Mouse (Mus musculus) T-helper 2 cell (primary cell): Measurements from ENCODE around the gene Gm20532.
"Not testable (repeated sequence)": the region's sequence is repeated elsewhere in the genome, so short reads cannot be mapped to it uniquely, and the experiment has no call there.

Source experiments
- in situ Hi-C: fragments of 300-600 bp; cut with MboI, MseI; formaldehyde crosslinking; loops from one replicate; pipeline ENCODE4 v1.15.1; 2025; ENCODE audit warnings: high pct_unique_total_duplicates

The Gm20532 gene

GRCm38 (mm10) chr2:26639838-26640830 is 53.7 kb downstream of the Gm20532 start:
- in situ Hi-C loops: no loop called here

- in situ Hi-C loops: no loop called here
These were observed 54.7 kb downstream of the Gm20532 start for GRCm38 (mm10) chr2:26641006-26641647.

- in situ Hi-C loops: no loop called here
These were observed 57.5 kb downstream of the Gm20532 start for GRCm38 (mm10) chr2:26643942-26644341.

DNA sequence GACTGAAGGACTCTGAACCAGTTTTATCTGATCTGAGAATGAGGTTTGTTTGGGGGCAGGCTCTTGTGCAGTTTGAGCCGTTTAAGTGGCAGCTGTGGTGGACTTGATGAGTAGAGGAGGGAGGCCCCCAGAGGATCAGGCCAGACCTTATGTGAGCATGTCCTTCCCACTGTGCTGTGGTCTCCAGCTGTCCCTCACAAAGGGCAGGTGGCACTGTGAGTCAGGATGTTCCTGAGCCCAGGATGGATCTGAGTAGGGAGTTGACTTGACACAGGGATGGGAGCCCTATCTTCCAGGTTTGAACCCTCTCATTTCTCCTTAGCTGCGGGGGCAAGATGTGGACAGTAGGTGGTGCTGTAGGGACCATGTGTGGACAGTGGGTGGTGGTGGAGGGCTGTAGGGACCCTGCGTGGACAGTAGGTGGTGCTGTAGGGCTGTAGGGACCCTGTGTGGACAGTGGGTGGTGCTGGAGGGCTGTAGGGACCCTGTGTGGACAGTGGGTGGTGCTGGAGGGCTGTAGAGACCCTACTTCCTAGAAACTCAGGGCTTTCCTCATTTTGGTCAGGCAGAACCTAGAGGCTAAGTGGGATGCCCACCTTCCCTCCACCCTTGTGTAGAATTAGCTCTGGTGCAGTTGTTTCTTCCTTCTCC is 60.3 kb downstream of the Gm20532 start:
- in situ Hi-C loops: loop anchor here (5.0 kb wide), 2 partner anchors 256 to 391 kb away; partner anchors contain the start of gene Surf6

DNA sequence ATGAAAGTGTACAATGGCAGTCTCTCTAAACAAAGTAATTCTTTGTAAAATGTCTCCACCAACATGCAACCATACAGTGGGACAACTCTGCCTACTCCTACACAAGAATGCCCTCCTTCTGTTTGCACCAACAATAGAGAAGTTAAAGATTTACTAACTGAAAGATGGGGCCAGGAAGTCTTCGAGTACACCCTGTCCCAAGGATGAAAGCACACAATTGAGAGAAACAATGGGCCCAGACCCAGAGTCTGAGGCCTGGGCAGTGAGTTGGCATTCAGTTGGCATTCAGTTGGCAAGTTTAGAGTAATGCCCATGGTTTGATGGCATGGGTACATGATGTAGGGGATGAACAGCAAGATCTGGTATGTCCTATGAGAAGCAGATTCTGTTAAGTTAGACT is 68.2 kb downstream of the Gm20532 start:
- in situ Hi-C loops: no loop called here

DNA sequence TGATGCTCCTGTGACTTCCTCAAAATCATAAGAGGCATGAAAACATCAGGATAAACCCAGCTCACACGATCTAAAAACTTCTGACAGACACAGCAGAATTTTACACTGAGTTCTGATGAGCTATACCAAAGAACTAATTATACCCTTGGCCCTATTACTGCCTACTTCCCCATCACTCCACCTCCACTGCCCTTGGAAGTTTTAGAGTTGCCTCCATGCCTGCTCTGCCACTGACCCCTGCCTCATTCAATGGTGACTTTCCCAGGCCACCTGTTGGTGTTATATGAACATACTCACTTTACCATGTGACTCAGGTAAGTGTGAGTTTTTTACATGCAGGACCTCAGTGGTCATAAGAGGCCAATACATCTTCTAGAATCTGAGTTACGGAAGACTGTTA is 71.0 kb downstream of the Gm20532 start:
- in situ Hi-C loops: no loop called here

- in situ Hi-C loops: no loop called here
These were observed 74.8 kb downstream of the Gm20532 start for GRCm38 (mm10) chr2:26661143-26661752.

DNA sequence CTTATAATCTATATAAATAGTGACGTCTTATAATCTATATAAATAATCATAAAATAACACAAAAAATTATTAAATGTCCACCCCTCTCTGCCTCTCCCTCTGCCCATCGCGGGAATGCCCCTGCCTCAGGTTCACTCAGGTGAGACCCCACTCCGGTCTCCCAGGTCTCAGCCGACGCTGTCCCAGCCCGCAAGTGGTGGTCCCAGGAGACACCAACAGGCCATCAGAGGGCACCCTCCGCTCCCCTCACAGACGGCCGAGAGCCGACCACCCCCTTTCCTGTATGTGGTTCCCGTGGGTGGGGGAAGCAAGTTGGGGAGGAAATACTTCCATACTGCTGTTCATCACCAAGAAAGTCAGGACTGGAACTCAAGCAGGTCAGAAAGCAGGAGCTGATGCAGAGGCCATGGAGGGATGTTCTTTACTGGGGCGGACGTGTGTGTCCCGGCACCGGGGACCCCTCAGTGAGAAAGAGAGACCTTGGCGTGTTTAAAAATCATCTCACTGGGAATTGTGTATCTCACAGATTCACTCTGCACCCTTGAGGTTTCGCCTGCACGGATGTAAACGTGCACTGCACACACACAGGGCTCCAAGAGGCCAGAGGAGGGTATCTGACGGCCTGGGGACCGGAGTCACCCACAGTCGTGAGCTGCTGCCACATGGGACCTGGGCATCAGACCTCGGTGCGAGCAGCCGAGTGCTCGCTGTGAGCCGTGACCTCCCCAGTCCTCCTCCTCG is 75.5 kb downstream of the Gm20532 start:
- in situ Hi-C loops: no loop called here

- in situ Hi-C loops: no loop called here
These were observed 76.1 kb downstream of the Gm20532 start for GRCm38 (mm10) chr2:26662509-26662882.

GRCm38 (mm10) chr2:26663112-26663511 is 76.7 kb downstream of the Gm20532 start:
- in situ Hi-C loops: no loop called here

GRCm38 (mm10) chr2:26663551-26663950 is 77.1 kb downstream of the Gm20532 start:
- in situ Hi-C loops: not testable (repeated sequence)

GRCm38 (mm10) chr2:26668746-26669145 is 82.3 kb downstream of the Gm20532 start:
- in situ Hi-C loops: no loop called here

DNA sequence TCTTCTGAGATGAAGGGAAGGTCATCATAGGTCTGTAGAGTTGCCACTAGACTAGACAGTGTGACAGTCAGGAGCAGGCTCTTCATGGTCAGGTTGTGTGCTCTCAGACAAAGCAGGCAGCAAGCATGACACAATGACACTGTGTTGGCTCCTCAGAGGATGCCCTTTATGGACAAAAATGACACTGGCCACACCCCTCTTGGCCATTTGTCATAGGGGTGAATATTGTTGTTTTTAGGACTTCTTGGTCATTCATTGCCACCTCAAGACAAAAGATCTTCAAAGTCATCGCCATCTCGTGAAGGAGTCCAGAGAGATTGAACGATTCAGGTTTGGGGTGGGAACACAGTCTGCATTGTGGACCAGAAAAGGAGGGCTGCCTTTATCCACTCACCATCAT is 84.7 kb downstream of the Gm20532 start, which contains the start of gene Lcn4:
Lcn4 (minus strand) TSS at position 101 of the 400 bp plus-strand sequence.
- in situ Hi-C loops: no loop called here
